Mouse (Mus musculus) granulocyte monocyte progenitor cell, adult 5-6 weeks (primary cell): Measurements from ENCODE around the gene E2f1. TPM values are rescaled to one million over a fixed set of nuclear protein-coding genes. Genes with fewer than 3 reads are reported as not detected.

Source experiments
- ATAC-seq: replicated peaks from 2 replicates; pipeline ENCODE4 v1.8.0; 2016; ENCODE audit warnings: mild to moderate bottlenecking, moderate TSS enrichment, inconsistent platforms; ENCODE audit not compliant: poor library complexity, severe bottlenecking
- total RNA-seq, 2 experiments: library from RNA; stranded (forward) in 1 of 2; stranded (reverse) in 1 of 2; fragments of 200-712, 200-1000 nt in 1 of 2; fragments of >200 nt in 1 of 2; fragmentation: Nextera tagmentation in 1 of 2; gene quantifications; 2 replicates each; pipeline ENCODE4 v1.2.3; 2014 to 2017

The E2f1 gene
- total RNA-seq, 2 experiments from 2014 or later: 7.5 to 32.0 TPM

GRCm38 (mm10) chr2:154510141-154510540, 59.6 kb downstream of the E2f1 start:
- no peak for ATAC-seq

Other genes with a start within 250 kb of the E2f1 start
- 10.7 and 15.4 TPM in 2 replicates for gene Cdk5rap1, start 196.9 kb downstream of the E2f1 start, total RNA-seq (2014; fragmentation: Nextera tagmentation)
- gene Cdk5rap1, start 196.9 kb downstream of the E2f1 start, total RNA-seq (2017): 15.6 and 16.1 TPM in 2 replicates
- 0.56 TPM in 1 of 2 replicates, not detected in the other for gene Snta1, start 161.8 kb downstream of the E2f1 start, total RNA-seq (2014; fragmentation: Nextera tagmentation)
- gene Snta1, start 161.8 kb downstream of the E2f1 start, total RNA-seq (2017): 0.04 TPM in 1 of 2 replicates, not detected in the other
- gene Cbfa2t2, start 133.4 kb downstream of the E2f1 start, total RNA-seq (2014; fragmentation: Nextera tagmentation): 13.3 and 14.7 TPM in 2 replicates
- 12.1 and 13.0 TPM in 2 replicates for gene Cbfa2t2, start 133.4 kb downstream of the E2f1 start, total RNA-seq (2017)
- gene 1700003F12Rik, start 22.8 kb downstream of the E2f1 start, total RNA-seq (2014; fragmentation: Nextera tagmentation): not detected in 2 replicates
- not detected in 2 replicates for gene 1700003F12Rik, start 22.8 kb downstream of the E2f1 start, total RNA-seq (2017)
- not detected in 2 replicates for gene Actl10, start 18.1 kb downstream of the E2f1 start, total RNA-seq (2014; fragmentation: Nextera tagmentation)
- gene Actl10, start 18.1 kb downstream of the E2f1 start, total RNA-seq (2017): not detected in 2 replicates
- gene Necab3, start 11.0 kb downstream of the E2f1 start, total RNA-seq (2014; fragmentation: Nextera tagmentation): 1.8 and 7.0 TPM in 2 replicates
- 2.4 TPM in 1 of 2 replicates, not detected in the other for gene Necab3, start 11.0 kb downstream of the E2f1 start, total RNA-seq (2017)
- 8.4 and 15.5 TPM in 2 replicates for gene Pxmp4, start 33.8 kb upstream of the E2f1 start, total RNA-seq (2014; fragmentation: Nextera tagmentation)
- gene Pxmp4, start 33.8 kb upstream of the E2f1 start, total RNA-seq (2017): 11.5 and 15.2 TPM in 2 replicates
- 1.2 and 1.7 TPM in 2 replicates for gene Zfp341, start 43.4 kb upstream of the E2f1 start, total RNA-seq (2014; fragmentation: Nextera tagmentation)
- 0.77 and 1.3 TPM in 2 replicates for gene Zfp341, start 43.4 kb upstream of the E2f1 start, total RNA-seq (2017)
- not detected in 2 replicates for gene 4930519P11Rik, start 43.5 kb upstream of the E2f1 start, total RNA-seq (2014; fragmentation: Nextera tagmentation)
- 0.52 TPM in 1 of 2 replicates, not detected in the other for gene 4930519P11Rik, start 43.5 kb upstream of the E2f1 start, total RNA-seq (2017)
- 108 and 120 TPM in 2 replicates for gene Chmp4b, start 81.8 kb upstream of the E2f1 start, total RNA-seq (2014; fragmentation: Nextera tagmentation)
- 125 and 129 TPM in 2 replicates for gene Chmp4b, start 81.8 kb upstream of the E2f1 start, total RNA-seq (2017)
- not detected in 2 replicates for gene Gm14214, start 200.1 kb upstream of the E2f1 start, total RNA-seq (2014; fragmentation: Nextera tagmentation)
- gene Gm14214, start 200.1 kb upstream of the E2f1 start, total RNA-seq (2017): not detected in 2 replicates
- 152 and 190 TPM in 2 replicates for gene Raly, start 221.2 kb upstream of the E2f1 start, total RNA-seq (2014; fragmentation: Nextera tagmentation)
- gene Raly, start 221.2 kb upstream of the E2f1 start, total RNA-seq (2017): 191 and 211 TPM in 2 replicates
- gene a, start 221.5 kb upstream of the E2f1 start, total RNA-seq (2014; fragmentation: Nextera tagmentation): not detected in 2 replicates
- gene a, start 221.5 kb upstream of the E2f1 start, total RNA-seq (2017): not detected in 2 replicates